Mouse (Mus musculus) brown adipose tissue, adult 24 weeks (tissue): Measurements from ENCODE around the gene Sowahc. TPM values are rescaled to one million over a fixed set of nuclear protein-coding genes. Genes with fewer than 3 reads are reported as not detected.

Source experiments
- H3K27ac ChIP-seq: fragments of 200-500 bp; replicated peaks from 2 replicates; pipeline ENCODE4 v1.5.1; 2012; ENCODE audit warnings: low read depth, mild to moderate bottlenecking, low read length
- H3K4me1 ChIP-seq: fragments of 200-500 bp; 2 replicates; pipeline ENCODE4 v1.6.1; 2012; ENCODE audit warnings: low read length, mixed read lengths; ENCODE audit not compliant: control insufficient read depth, insufficient read depth, insufficient read length
- H3K4me3 ChIP-seq: fragments of 200-500 bp; 2 replicates; pipeline ENCODE4 v1.5.1; 2012; ENCODE audit warnings: low read depth, mild to moderate bottlenecking, low read length, moderate library complexity; ENCODE audit not compliant: insufficient read depth
- polyA plus RNA-seq: library from polyadenylated mRNA; stranded (reverse); fragments of >200 nt; gene quantifications from 2 replicates; pipeline ENCODE4 v1.2.4, GENCODE M21; 2012; ENCODE audit not compliant: missing spikeins, insufficient read depth, insufficient read length

The Sowahc gene
- polyA plus RNA-seq, 1 experiment = 24.0 TPM

DNA sequence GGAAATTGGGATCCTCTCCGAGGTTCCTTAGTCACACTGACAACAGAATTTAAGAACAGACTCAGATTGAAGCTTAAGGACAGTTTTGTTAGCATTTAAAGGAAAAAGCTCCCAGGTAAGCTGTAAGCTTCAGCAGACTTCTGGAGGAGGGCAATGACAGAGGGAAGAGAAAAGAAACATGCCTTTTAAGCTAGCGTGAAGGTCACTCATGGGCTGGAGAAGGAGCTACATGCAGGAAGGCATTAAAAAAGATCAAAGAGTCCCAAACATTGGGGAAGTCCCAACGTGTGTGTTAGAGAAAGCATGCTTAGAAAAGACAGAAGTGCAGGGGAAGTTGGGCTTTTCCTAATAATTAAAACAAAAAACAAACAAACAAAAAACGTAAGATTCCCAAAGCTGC lies 14.1 kb downstream of the Sowahc start:
- Histone ChIP-seq H3K4me1 (peaks cover 11% of the 10 kb centered on the region), H3K4me3 (no peak overlapping the region), H3K27ac (peak overlapping the region; percentile 12; the same call in 1 of the 2 replicates)

DNA sequence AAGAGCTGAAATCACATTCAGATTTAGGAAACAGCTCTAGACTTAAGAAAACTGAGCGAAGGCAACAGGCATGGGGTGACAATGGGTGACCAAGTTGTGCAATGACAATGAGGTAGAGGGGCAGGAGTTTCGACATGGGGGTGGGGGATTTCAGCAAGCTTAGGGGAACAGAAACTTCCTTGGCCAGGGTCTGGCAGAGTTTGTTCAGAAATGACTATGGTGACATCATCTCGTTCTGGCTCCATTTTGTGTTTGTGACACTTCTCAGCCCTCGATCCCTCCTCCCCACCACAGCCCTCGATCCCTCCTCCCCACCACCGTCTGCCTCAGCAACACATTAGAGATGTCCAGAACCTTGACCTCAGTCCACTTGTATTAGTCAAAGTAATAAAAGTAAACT lies 14.7 kb downstream of the Sowahc start:
- no peak overlapping the region for H3K4me3 ChIP-seq
- peak overlapping the region; percentile 63; the same call in 1 of the 2 replicates for H3K27ac ChIP-seq
- H3K4me1 ChIP-seq = peaks cover 11% of the 10 kb centered on the region

DNA sequence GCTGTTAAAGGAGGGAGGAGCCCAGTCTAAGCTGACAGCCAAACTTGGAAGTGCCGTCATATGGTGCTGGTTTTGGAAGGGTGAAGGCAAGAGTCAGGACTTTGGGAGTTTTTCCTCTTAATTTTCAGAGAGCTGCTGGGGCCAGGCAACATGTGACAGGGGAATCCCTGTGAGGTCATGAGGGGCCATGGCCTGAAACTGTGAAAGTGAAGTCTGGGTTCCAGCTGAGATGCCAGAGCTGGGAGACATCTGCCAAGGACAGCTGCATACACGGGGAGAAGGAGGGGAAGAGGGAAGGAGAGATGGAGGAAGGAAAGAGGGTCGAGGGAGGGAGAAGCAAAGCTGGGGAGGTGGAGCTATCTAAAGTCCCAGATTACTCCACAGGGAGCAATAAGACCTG lies 16.0 kb downstream of the Sowahc start:
- Histone ChIP-seq H3K4me1 (peaks cover 11% of the 10 kb centered on the region), H3K27ac (no peak overlapping the region)

DNA sequence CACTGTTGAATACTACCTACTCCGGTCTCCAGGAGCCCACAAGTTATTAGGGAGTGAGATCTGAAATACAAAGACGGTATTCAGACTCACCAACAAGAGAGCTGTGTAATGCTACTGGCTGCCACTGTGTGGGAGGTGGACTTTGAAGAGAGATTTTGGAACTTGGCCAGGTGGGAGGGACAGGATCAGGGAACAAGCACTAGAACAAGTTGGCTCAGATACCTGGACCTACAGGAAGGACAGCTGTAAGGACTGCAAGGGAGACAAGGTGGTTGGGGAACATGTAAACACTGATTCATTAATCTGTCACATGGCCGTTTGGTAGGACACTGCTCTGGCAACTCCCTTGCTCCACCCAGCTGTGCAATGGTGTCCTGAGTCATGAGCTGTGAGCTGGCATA lies 19.4 kb downstream of the Sowahc start:
- Histone ChIP-seq H3K4me3 (no peak overlapping the region), H3K27ac (no peak overlapping the region), H3K4me1 (peaks cover 6% of the 10 kb centered on the region)

More for the DNA sequence above, 16.0 kb downstream of the Sowahc start:
- no peak overlapping the region for H3K4me3 ChIP-seq

DNA sequence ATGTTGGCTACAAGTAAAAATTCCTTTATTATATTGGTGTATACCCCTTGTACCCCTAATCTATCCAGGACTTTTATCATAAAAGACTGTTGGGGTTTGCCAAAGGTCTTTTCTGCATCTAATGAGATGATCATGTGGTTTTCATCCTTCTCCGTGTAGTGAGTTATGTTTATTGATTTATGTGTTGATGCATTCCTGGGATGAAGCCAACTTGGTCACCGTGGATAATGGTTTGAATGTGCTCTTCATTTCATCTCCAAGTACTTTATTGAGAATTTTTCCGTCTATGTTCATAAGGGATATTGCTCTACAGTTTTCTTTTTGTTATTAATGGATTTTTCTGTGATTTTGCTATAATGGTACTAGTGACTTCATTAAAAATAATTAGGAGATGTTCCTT lies 27.8 kb downstream of the Sowahc start:
- peaks cover 10% of the 10 kb centered on the region; the same call in 1 of the 2 replicates for H3K4me1 ChIP-seq
- H3K27ac ChIP-seq = no peak overlapping the region
- no peak overlapping the region for H3K4me3 ChIP-seq

DNA sequence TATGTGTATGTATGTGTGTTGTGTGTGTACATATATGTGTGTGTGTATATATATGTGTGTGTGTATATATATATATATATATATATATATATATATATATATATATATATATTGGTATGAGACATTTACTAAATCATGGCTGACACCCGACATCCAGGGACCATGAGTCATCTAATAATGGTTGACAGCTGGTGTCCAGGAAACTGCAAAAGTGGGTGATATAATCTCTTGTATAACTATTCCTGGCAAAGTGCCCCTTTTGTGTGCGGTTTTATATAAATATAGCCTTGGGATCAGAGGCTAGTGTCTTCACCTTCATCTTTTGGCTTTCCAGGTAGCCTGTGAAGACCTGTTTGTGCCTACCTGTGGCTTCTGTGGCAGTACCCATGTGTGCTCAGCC lies 28.9 kb downstream of the Sowahc start:
- Histone ChIP-seq H3K4me1 (peaks cover 10% of the 10 kb centered on the region; the same call in 1 of the 2 replicates), H3K4me3 (no peak overlapping the region), H3K27ac (no peak overlapping the region)

DNA sequence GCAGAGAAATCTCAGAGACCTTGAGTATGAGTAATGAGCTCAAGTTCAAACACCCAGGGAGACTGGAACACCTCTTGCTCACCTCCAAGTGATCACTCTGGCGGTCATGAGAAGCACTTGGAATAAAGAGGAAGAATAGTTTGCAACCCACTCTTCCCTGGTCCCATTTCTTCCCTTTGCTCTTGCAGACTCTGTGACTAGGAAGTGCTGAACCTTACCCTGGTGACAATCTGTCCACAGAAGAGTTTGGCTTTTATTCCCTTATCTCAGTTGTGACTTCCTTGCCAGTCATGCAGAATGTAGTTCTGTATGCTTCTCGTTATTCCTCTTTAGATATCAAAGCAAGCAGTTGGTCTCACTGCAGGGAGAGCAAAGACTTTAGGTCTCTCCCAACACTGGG lies 30.2 kb downstream of the Sowahc start:
- Histone ChIP-seq H3K4me1 (peaks cover 10% of the 10 kb centered on the region; the same call in 1 of the 2 replicates), H3K27ac (no peak overlapping the region), H3K4me3 (no peak overlapping the region)

DNA sequence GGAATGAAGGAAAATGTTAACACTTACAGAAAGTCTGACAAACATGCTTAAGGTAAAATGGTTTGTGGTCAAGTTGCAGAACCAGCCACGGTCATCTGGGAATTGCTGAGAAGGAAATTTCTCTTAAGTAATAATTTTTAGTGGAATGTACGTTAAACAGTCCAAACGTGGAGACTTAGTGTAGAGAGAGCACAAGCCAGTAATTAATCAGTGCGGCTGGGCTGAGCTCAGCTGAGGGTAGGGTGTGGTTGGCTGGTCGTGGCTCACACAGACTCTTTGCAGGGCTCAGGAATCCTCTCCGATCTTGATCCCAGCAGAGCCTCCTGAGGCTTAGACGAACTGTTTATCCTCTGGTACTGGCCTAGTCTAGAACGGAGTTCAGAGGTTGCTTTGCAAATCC lies 30.6 kb downstream of the Sowahc start:
- no peak overlapping the region for H3K4me3 ChIP-seq
- peaks cover 10% of the 10 kb centered on the region; the same call in 1 of the 2 replicates for H3K4me1 ChIP-seq
- no peak overlapping the region for H3K27ac ChIP-seq

DNA sequence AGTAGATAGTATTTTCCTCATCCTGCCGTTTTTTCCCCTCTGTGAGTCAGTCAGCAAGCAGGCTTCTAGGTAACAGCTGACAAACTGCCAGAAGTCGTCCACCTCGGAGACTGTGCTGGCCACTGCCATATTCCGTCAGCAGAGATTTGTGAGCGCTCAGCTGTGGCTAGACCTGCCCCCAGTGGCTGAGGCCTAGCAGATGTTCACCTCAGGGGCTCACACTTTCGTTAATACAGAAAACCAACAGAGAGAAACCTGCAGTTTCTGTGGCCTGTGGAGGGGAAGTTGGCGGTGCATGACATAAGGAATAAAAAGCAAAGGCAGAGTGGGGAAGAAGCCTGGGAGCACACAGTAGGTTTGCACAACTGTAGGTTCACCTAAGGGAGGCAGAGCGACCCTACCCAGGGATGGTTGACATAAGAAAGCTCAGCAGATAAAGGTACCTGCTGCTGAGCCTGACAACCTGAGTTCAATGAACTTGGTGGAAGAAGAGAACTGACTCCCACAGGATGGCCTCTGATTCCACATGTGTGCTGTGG lies 31.9 kb downstream of the Sowahc start:
- H3K27ac ChIP-seq = no peak overlapping the region
- H3K4me3 ChIP-seq = no peak overlapping the region
- H3K4me1 ChIP-seq = peaks cover 10% of the 10 kb centered on the region; the same call in 1 of the 2 replicates

DNA sequence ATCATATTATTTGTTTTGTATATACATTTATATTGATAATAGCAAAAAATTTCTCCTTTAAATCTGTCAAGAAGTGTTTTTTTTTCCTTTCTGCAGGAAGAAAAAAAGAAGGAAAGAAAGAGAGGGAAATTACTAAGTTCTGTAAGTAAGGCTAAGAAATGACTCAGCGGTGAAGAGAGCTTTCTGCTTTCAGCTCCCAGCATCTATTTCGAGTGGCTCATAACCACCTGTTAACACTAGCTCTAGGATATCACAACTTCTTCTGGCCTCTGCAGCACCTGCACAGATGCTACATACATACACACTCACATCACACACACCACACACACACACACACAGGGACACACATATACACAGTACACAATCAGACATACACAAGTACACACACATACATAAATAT lies 34.8 kb downstream of the Sowahc start:
- Histone ChIP-seq H3K27ac (no peak overlapping the region), H3K4me1 (peaks cover 10% of the 10 kb centered on the region; the same call in 1 of the 2 replicates), H3K4me3 (no peak overlapping the region)

DNA sequence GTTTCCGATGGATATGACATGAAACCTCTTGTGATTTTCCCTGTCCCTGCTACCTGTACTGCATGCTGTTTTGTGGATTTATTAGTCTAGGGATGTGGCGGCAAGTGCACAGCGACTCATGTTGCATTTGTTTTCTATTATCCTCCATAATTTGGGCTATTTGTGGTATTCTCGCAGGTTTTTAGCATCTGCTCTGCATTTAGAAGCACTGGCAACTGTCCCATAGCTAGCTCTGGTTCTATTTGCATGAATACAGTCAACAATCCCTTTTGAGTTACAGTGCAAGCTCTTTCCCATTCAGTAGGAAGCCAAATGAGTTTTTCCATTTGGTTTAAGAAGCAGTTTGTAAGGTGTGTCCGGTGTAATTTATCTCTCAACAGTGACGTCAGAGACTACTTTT lies 37.8 kb downstream of the Sowahc start:
- Histone ChIP-seq H3K4me3 (no peak overlapping the region), H3K27ac (no peak overlapping the region), H3K4me1 (peaks cover 12% of the 10 kb centered on the region)

DNA sequence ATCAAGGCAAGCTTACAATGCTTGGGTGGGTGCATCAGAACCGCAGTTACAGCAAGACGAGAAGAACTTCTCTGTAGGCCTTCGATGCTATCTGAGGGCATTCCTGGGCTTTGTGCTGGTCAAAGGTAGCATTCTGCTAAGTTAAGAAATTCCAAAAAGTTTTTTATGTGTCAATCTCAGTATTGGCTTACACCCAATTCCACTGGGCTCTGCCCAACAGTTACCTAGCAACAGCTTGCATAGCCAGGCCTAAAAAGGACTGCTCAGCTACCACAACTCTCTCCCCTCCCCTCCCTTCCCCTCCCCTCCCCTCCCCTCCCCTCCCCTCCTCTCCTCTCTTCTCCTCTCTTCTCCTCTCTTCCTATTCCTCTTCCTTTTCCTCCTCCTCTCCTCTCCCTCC lies 39.9 kb downstream of the Sowahc start:
- Histone ChIP-seq H3K27ac (no peak overlapping the region), H3K4me1 (peaks cover 20% of the 10 kb centered on the region), H3K4me3 (no peak overlapping the region)

DNA sequence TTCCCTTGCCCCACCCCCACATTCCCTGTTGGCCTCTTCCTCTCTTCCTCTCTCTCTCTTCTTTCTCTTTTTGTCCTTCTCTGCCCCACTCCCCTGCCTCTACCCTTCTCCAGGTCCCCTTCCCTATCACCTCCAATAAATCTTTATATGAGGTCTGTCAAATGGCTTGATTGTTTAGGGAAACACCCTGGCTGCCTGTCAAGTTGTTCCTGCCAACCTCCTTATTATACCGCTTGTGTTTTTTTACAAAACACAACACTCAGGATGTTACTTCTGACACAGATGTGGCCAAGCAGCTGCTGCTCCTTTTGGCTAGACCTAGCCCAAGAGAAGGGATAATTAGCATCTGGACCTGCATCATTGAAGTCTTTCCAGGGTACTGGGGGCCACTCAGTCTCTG lies 40.3 kb downstream of the Sowahc start:
- Histone ChIP-seq H3K4me1 (peaks cover 20% of the 10 kb centered on the region), H3K27ac (0 out of 2 replicates have a peak overlapping the region, but pooled peaks have one; percentile 14), H3K4me3 (no peak overlapping the region)

DNA sequence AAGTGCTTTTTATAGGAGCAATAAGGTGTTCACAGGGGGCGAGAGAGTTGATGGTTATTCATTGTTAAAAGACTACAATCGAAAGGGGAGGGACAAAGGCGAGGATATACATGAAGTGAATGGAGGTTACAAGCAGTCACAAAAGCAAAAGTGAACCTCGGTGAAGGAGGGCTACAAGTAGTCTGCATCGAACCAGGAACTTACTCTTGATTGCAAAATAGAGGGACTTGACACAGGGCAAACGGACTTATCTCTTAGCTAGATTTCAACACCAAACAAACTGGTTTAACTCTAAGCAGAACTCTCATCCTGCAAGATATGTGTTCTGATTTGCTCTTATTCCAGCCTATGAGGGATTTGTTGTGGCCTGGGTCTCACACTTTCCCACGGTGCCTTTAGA lies 41.2 kb downstream of the Sowahc start:
- H3K4me1 ChIP-seq = peaks cover 20% of the 10 kb centered on the region
- H3K4me3 ChIP-seq = no peak overlapping the region
- no peak overlapping the region for H3K27ac ChIP-seq

DNA sequence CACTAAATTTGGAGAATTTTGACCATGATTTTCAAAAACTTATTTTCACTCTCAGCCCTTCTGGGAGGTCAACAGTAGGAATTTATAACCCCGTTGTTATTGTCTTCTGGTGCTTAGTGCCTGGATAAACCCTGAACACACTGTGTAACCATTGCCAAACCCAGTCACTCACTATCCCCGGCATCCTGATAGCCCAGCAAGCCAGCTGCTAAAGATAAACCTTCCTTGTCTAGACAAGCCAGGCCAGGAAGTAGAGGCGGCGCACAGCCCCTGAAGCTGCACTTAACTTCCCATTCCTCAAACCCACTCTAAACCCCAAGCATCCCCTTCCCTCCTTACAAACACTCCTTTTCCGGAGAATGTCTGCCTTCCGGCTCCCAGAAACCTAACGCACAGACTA lies 43.3 kb downstream of the Sowahc start:
- Histone ChIP-seq H3K4me3 (no peak overlapping the region), H3K4me1 (peaks cover 20% of the 10 kb centered on the region), H3K27ac (peak overlapping the region; percentile 51; the same call in 1 of the 2 replicates)

DNA sequence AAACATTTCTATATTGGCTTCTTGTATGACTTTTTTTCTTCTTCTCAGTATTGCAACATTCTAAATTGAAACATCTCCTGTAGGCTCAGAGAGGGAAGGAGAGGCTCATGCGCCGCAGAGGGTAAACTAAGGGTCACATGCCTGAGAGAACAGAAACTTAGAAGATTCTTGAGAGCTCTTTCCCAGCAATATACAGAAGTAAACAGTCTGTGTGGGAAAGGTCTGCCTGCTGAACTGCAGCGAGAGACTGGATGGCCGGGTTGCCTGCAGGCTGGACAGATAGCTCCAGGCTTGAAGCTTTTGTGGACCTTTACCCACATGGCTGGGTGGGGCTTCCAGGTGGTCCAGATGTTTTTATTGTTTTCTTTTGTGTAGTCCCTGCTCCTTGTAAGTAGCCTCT lies 43.9 kb downstream of the Sowahc start:
- Histone ChIP-seq H3K4me3 (no peak overlapping the region), H3K27ac (peak overlapping the region; percentile 46), H3K4me1 (peaks cover 20% of the 10 kb centered on the region)
